Mouse (Mus musculus) frontal cortex, postnatal 14 days (tissue): Measurements from ENCODE around the gene Mboat2.

ENCODE experiments used
- DNase-seq, 2 experiments: peaks; one replicate each; pipeline ENCODE4 v3.0.0; 2022; ENCODE audit warnings: low spot score in 2 of 2

The Mboat2 gene

GRCm38 (mm10) chr12:24830766-24831152 is at the start of gene Mboat2:
Gene Mboat2, plus strand, starts transcription at chr12:24830879.
- no peak for DNase-seq

- DNase-seq = no peak
Measured at GRCm38 (mm10) chr12:24783735-24784134, 46.9 kb upstream of the Mboat2 start.

- no peak for DNase-seq
Measured at GRCm38 (mm10) chr12:24785882-24786281, 44.8 kb upstream of the Mboat2 start.

GRCm38 (mm10) chr12:24786316-24786715 is 44.4 kb upstream of the Mboat2 start:
- DNase-seq = no peak

- DNase-seq = no peak
Measured at GRCm38 (mm10) chr12:24789659-24790058, 41.0 kb upstream of the Mboat2 start.

- no peak for DNase-seq
Measured at GRCm38 (mm10) chr12:24811230-24811629, 19.4 kb upstream of the Mboat2 start.

GRCm38 (mm10) chr12:24811906-24812305 is 18.8 kb upstream of the Mboat2 start:
- DNase-seq = no peak

GRCm38 (mm10) chr12:24822831-24823230 is 7.8 kb upstream of the Mboat2 start:
- DNase-seq = no peak

GRCm38 (mm10) chr12:24823636-24824354 is 6.9 kb upstream of the Mboat2 start:
- DNase-seq = no peak

GRCm38 (mm10) chr12:24830086-24830485 is 593 bp upstream of the Mboat2 start:
- no peak for DNase-seq

- peak; percentile 84 to 86 for DNase-seq
Measured at GRCm38 (mm10) chr12:24831153-24831963, 679 bp downstream of the Mboat2 start.

- peak in 1 of 2 experiments; percentile 27 for DNase-seq
Measured at GRCm38 (mm10) chr12:24831964-24832427, 1.3 kb downstream of the Mboat2 start.

- no peak for DNase-seq
Measured at GRCm38 (mm10) chr12:24832438-24832837, 1.8 kb downstream of the Mboat2 start.

GRCm38 (mm10) chr12:24837947-24838346 is 7.3 kb downstream of the Mboat2 start:
- no peak for DNase-seq

- no peak for DNase-seq
Measured at GRCm38 (mm10) chr12:24841115-24841879, 10.6 kb downstream of the Mboat2 start.

GRCm38 (mm10) chr12:24842299-24842910 is 11.7 kb downstream of the Mboat2 start:
- no peak for DNase-seq

GRCm38 (mm10) chr12:24843395-24844072 is 12.9 kb downstream of the Mboat2 start:
- no peak for DNase-seq

GRCm38 (mm10) chr12:24845344-24845743 is 14.7 kb downstream of the Mboat2 start:
- no peak for DNase-seq

- no peak for DNase-seq
Measured at GRCm38 (mm10) chr12:24848107-24848506, 17.4 kb downstream of the Mboat2 start.

- no peak for DNase-seq
Measured at GRCm38 (mm10) chr12:24857354-24857753, 26.7 kb downstream of the Mboat2 start.

- no peak for DNase-seq
Measured at GRCm38 (mm10) chr12:24859357-24859756, 28.7 kb downstream of the Mboat2 start.
